In the genomic region with DNA sequence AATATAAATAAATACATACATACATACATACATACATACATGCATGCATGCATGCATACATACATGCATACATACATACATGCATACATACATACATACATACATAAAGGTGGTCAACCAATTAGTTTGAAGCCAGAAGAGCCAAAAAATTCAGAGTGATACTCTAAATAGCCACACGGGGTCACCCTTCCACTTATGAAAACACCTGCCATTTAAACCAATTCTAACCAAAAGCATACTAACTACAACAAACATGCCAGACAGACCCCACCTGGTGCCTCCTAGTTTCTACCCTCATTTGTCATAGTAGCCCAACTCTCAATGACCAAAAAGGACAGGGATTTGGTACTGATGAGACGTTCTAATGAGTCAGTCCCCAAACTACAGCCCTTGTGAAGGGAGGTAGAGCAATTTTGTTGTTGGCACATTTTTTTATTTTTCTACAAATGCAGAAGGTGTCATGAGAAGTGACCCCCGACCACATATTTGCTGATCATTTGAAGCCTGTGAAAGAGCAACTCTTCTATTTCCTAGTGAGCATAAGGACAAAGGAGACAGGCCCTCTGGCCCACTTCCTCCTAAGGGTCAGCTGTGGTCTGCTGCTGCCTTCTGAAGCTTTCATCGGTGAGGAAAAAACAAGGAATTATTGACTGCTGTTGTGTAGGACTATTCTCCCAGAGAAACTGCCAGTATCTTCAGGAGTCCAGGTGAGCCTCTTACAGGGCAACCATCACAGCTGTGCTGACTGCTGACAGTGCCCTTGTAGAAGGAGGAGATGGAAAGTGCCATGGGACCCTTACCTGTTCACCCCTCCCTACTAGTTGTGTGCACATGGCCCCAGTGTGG, we compare ENCODE assay signal across 7 mouse cellular contexts. TPM values are rescaled to one million over a fixed set of nuclear protein-coding genes. Genes with fewer than 3 reads are reported as not detected.
A peak's percentile ranks its signal among the peaks of the same experiment; 100 is the strongest.
DNase-seq lines count a peak whose midpoint lies in the region.

No protein-coding gene starts in this region.

- intact Hi-C loops in heart, postnatal 14 days (cut with DNase I): loop anchor here (1.0 to 10.0 kb wide), 3 partner anchors 142 to 361 kb away; no protein-coding TSS in a partner anchor

- peak; percentile 84 for DNase-seq in CD4-positive, CD25-positive, alpha-beta regulatory T cell, adult 2 months (ENCODE audit: low read depth, low spot score)
- peak; percentile 50 for DNase-seq in MEL-GATA-1-ER (ENCODE audit: extremely low read depth, low read depth)
- peak; percentile 19 to 45 for DNase-seq in cerebellum, postnatal 25 days
- peak; percentile 30 to 51 for DNase-seq in heart, postnatal 14 days
- peak; percentile 31 to 36 for DNase-seq in kidney, postnatal 4 days
- DNase-seq in lung, postnatal 25 days (ENCODE audit: low spot score): peak; percentile 50
- DNase-seq in right cerebral cortex, adult 2 months (ENCODE audit: low spot score in 2 of 2): peak; percentile 63 to 67

RNA-seq across cellular contexts. Expression of a gene that starts 22.4 kb away (rescaled TPM):
- total RNA-seq in heart, postnatal 14 days (2021): not detected

RNA-seq across cellular contexts. Expression of a gene that starts 49.6 kb away (rescaled TPM):
- total RNA-seq in heart, postnatal 14 days (2021): 10 to 100 TPM; 45.9 to 50.4 TPM

Comparison
In these comparisons a context has a peak if more than half of its experiments do, and no peak if none do; other contexts are left out.
1. Peak in every context shown above with its lines: DNase-seq.
2. DNase-seq: peak in every context shown above with its lines; median percentile 84 in CD4-positive, CD25-positive, alpha-beta regulatory T cell, adult 2 months; 65 in right cerebral cortex, adult 2 months; 50 in MEL-GATA-1-ER; 50 in lung, postnatal 25 days; 40 in heart, postnatal 14 days; 34 in kidney, postnatal 4 days; 32 in cerebellum, postnatal 25 days.